18 mouse cellular contexts compared by ENCODE assay signal in the genomic region with DNA sequence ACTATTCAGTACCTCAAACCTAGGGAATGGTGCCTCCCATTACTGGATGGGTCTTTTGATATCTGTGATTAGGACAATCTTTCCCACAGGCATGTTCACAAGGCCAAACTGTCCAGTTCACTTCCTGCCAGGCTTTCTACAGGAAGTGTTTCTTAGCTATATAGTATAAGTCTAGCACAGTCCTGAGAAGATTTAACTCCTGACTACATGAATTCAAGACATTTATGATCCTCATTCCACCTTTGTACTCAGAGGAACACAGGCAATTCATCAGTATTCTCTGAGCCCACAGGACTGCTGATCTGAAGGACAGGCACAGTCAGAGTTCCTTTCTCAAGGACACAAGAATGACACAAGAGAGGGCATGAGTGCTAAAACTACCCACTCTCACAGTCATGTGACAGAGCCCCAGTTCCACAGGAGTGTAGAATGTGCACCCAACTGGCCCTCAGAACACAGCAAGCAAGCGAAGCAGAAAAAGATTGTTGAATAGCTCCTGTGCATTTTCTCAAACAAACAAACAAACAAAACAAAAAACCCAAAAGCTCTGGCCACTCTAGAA.
"Had no signal": no experiment of that assay in that cellular context is flagged by ENCODE, and none has a peak within 500 bp of the region (broad histone marks: within the 10 kb centered on the region; RNA-seq: fewer than 3 reads in every experiment).

No protein-coding gene starts in this region.

- H3K27me3 ChIP-seq: midbrain, embryonic 13.5 days; neural tube, embryonic 13.5 days; neural tube, embryonic 15.5 days had no signal

- H3K4me3 ChIP-seq: midbrain, embryonic 10.5 days; midbrain, embryonic 13.5 days; myocyte; neural tube, embryonic 13.5 days; neural tube, embryonic 15.5 days had no signal

- H3K9me3 ChIP-seq: midbrain, embryonic 13.5 days; neural tube, embryonic 13.5 days had no signal

- ATAC-seq: midbrain, embryonic 13.5 days; midbrain, embryonic 16.5 days had no signal

- H3K9ac ChIP-seq: lung, embryonic 14.5 days; midbrain, embryonic 13.5 days; neural tube, embryonic 13.5 days; neural tube, embryonic 15.5 days had no signal

- DNase-seq: lung, adult 18-20 months; lung, embryonic 14.5 days; lung, postnatal 10 days; lung, postnatal 4 days; retina, postnatal 1 day; right cerebral cortex, adult 18-20 months; right cerebral cortex, postnatal 25 days; right cerebral cortex, postnatal 4 days; spleen, adult 18-20 months; thymus, adult 18-20 months; thymus, postnatal 14 days; thymus, postnatal 36 days had no signal

- H3K4me1 ChIP-seq: midbrain, embryonic 10.5 days; midbrain, embryonic 13.5 days; neural tube, embryonic 13.5 days; neural tube, embryonic 15.5 days had no signal

- H3K27ac ChIP-seq: midbrain, embryonic 10.5 days; midbrain, embryonic 13.5 days; neural tube, embryonic 13.5 days; neural tube, embryonic 15.5 days had no signal

- H3K4me2 ChIP-seq: lung, embryonic 14.5 days; midbrain, embryonic 13.5 days; neural tube, embryonic 13.5 days; neural tube, embryonic 15.5 days had no signal

- H3K36me3 ChIP-seq: midbrain, embryonic 10.5 days; midbrain, embryonic 13.5 days; neural tube, embryonic 13.5 days; neural tube, embryonic 15.5 days had no signal
